Mouse (Mus musculus) embryonic facial prominence, embryonic 15.5 days (tissue): ENCODE measurements around the gene Vmn1r14. TPM values are rescaled to one million over a fixed set of nuclear protein-coding genes. Genes with fewer than 3 reads are reported as not detected.
"Not testable (repeated sequence)": the region's sequence is repeated elsewhere in the genome, so short reads cannot be mapped to it uniquely, and the experiment has no call there.

Experiments
- ATAC-seq: fragments of 200-750 bp; cut with Nextera tagmentation; 2 replicates; pipeline ENCODE4 v1.8.0; 2017; ENCODE audit warnings: low read depth, moderate TSS enrichment; ENCODE audit not compliant: insufficient number of reproducible peaks, low FRiP score, low TSS enrichment
- H3K27ac ChIP-seq: fragments of 300-500 bp; sonication (generic); replicated peaks from 2 replicates; pipeline ENCODE4 v1.5.1; 2015; ENCODE audit warnings: mild to moderate bottlenecking, inconsistent platforms
- H3K27me3 ChIP-seq: fragments of 300-500 bp; sonication (generic); 2 replicates; pipeline ENCODE4 v1.6.1; 2015; ENCODE audit warnings: inconsistent platforms
- H3K36me3 ChIP-seq: fragments of 300-500 bp; sonication (generic); 2 replicates; pipeline ENCODE4 v1.6.1; 2015; ENCODE audit warnings: mild to moderate bottlenecking, inconsistent platforms
- H3K4me1 ChIP-seq: fragments of 300-500 bp; sonication (generic); 2 replicates; pipeline ENCODE4 v1.6.1; 2015; ENCODE audit warnings: inconsistent platforms
- H3K4me2 ChIP-seq: fragments of 300-500 bp; sonication (generic); replicated peaks from 2 replicates; pipeline ENCODE4 v1.6.1; 2015; ENCODE audit warnings: mild to moderate bottlenecking, inconsistent platforms
- H3K4me3 ChIP-seq: fragments of 300-500 bp; sonication (generic); replicated peaks from 2 replicates; pipeline ENCODE4 v1.5.1; 2015; ENCODE audit warnings: mild to moderate bottlenecking, inconsistent platforms
- H3K9ac ChIP-seq: fragments of 300-500 bp; sonication (generic); 2 replicates; pipeline ENCODE4 v1.6.1; 2015; ENCODE audit warnings: inconsistent platforms
- H3K9me3 ChIP-seq: fragments of 300-500 bp; sonication (generic); replicated peaks from 2 replicates; pipeline ENCODE4 v1.6.1; 2016; ENCODE audit warnings: inconsistent platforms
- WGBS: fragments of 180-500 bp; shearing (Covaris S2); methylation state at CpG from one replicate; pipeline ENCODE4 v1.1.7; 2015; 5-methylcytosine and 5-hydroxymethylcytosine counted together
- polyA plus RNA-seq: library from polyadenylated mRNA; unstranded; fragments of >200 nt; fragmentation: Nextera tagmentation; extraction: Ambion mirVana; gene quantifications from 2 replicates; pipeline ENCODE4 v1.2.1, GENCODE M21; 2015

Vmn1r14 gene
- 0.12 TPM in 1 of 2 replicates, not detected in the other for polyA plus RNA-seq

DNA sequence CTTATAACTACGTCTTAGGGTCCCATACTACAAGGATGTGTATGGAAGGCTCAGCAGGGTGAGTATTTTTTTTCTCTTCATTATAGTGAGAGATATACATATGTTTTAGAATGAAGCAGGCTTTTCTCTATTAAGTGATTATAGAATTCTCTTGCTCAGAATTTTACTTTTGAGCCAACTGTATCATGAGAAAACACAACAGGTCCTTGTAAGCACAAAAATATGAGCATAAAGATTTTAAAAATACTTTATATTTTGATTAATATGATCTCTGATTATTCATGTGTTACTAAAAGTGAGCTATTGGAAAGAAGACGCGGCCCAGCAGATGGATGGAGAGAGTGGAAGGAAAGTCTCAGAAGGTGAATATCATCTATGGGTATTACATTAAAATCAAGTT lies at the start of gene Vmn1r14:
Gene Vmn1r14 (plus strand): TSS at position 301 of the 400 bp plus-strand sequence.
- Histone ChIP-seq H3K4me1 (no peaks in the 10 kb centered on the region), H3K27ac (no peak within 1 kb of the TSS), H3K27me3 (no peaks in the 10 kb centered on the region), H3K36me3 (no peaks in the 10 kb centered on the region), H3K9ac (no peak within 1 kb of the TSS), H3K4me2 (no peak within 1 kb of the TSS), H3K9me3 (no peaks in the 10 kb centered on the region), H3K4me3 (no peak within 1 kb of the TSS)
- ATAC-seq, result no peak
- 87% methylated on average over 3 of the region's 3 CpGs for WGBS

DNA sequence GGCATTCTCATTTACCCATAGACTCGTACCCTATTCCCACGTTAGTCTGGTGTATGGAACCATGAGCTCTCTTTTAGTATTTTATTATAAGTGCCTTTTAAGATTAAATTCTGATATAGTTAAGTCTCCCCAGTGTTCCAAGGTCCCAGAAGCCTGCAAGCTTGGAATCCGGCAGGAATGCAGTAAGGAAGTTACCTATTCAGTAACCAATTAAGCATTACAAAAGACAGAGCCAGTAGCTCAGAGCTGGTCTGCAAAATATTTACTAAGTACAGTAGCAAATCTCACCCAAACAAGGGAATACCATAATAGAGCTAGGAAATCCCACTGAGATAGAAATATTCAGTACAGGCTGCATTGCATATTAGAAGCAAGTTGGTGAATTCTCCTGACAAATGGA lies 41.5 kb upstream of the Vmn1r14 start:
- H3K27ac ChIP-seq, H3K27me3 ChIP-seq, H3K4me1 ChIP-seq, H3K9ac ChIP-seq, H3K4me3 ChIP-seq, H3K9me3 ChIP-seq, H3K36me3 ChIP-seq, ATAC-seq, H3K4me2 ChIP-seq: not testable (repeated sequence)
- WGBS, result 48% methylated on average over 3 of the region's 3 CpGs

DNA sequence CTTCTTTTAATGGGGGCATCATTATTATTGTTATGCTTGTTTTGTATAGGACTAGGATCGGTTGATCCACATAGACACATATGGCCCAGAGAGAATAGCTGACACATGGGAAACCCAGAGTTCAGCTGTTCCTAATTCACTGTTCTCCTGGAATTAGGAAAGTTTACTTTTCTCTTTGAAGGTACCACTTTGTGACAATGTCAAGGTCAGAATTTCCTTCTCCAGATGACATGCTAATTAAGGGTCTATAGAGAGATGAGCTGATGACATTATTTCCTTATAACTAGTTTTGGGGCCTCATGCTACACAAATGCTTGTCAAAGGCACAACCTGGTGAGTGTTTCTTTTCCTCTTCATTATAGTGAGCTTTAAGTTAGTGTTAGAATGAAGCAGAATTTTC lies 28.5 kb upstream of the Vmn1r14 start, which contains the start of gene Vmn1r13:
Gene Vmn1r13 (plus strand): TSS at position 301 of the 400 bp plus-strand sequence.
- H3K4me2 ChIP-seq, H3K4me1 ChIP-seq, H3K27ac ChIP-seq, H3K9ac ChIP-seq, H3K27me3 ChIP-seq, H3K36me3 ChIP-seq, H3K9me3 ChIP-seq, H3K4me3 ChIP-seq, ATAC-seq: not testable (repeated sequence)
- WGBS, result 69% methylated on average over 1 of the region's 1 CpGs

DNA sequence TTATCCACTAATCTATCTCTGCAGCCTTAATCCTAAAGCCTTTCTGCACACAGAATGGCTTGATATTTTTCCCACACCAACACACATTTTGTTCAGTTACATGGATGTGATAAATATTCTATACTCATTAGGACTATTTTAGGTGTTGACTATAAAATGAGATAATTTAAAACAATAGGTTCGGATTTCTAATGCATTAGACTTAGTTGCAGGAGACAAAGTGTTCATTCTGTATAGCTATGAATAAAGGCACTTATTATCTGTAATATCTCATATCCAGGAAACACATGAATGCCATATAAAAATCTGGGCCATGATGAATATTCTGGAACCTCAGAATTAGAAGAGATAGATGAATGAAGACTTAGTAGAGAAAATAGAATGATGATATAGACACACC lies 26.2 kb downstream of the Vmn1r14 start, which contains the start of gene Vmn1r15:
Gene Vmn1r15 (plus strand): TSS at position 301 of the 400 bp plus-strand sequence.
- no peak within 1 kb of the TSS for H3K9ac ChIP-seq
- H3K4me2 ChIP-seq, result no peak within 1 kb of the TSS
- no peaks in the 10 kb centered on the region for H3K4me1 ChIP-seq
- no peak within 1 kb of the TSS for H3K27ac ChIP-seq
- ATAC-seq, result no peak
- no peak within 1 kb of the TSS for H3K4me3 ChIP-seq
- whole genome bisulfite sequencing, result 75% methylated on average over 1 of the region's 1 CpGs
- H3K9me3 ChIP-seq, result no peaks in the 10 kb centered on the region
- H3K27me3 ChIP-seq, result no peaks in the 10 kb centered on the region
- no peaks in the 10 kb centered on the region for H3K36me3 ChIP-seq

DNA sequence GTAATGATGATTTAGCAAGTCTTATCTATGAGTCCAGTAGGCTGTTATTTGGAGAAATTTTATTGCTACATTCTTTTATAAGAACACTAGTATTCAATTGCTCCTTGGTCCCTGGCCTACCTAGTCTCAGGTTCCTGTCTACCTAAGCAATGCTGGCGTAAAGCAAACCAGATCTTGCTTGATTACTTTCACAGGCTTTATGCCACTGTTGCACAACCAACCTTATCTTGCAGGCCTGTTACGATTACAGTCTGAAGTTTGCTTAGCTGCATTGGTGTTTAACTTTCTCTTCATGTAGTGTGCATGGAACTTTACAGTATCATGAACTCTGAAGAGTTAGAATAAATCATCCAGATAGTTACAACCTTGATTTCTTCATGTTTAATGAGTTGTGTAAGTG lies 29.5 kb downstream of the Vmn1r14 start:
- no peak overlapping the region for H3K4me3 ChIP-seq
- no peaks in the 10 kb centered on the region for H3K9me3 ChIP-seq
- WGBS, result 87% methylated on average over 2 of the region's 2 CpGs
- no peaks in the 10 kb centered on the region for H3K36me3 ChIP-seq
- H3K4me2 ChIP-seq, result no peak overlapping the region
- no peak overlapping the region for H3K9ac ChIP-seq
- H3K27ac ChIP-seq, result no peak overlapping the region
- no peaks in the 10 kb centered on the region for H3K4me1 ChIP-seq
- ATAC-seq, result no peak
- H3K27me3 ChIP-seq, result no peaks in the 10 kb centered on the region

DNA sequence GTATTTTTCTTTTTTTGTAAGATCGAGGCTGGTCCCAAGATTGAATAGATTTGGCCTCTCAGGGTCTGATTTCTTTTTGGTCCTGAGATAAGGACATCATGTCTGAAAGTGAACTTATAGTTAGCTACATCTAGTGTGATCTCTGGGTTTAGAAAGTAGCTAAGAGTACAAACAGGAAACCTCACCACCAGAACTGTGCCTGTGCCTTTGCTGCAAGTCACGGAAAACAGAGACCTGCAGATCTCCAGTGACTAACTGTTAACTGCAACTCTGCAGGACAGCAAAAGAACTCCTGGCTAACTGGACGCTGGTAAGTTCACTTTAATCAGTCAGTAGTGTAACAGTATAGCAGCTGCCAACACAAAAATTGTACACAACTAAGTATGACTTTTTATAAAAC lies 40.4 kb downstream of the Vmn1r14 start:
- Histone ChIP-seq H3K9ac (no peak overlapping the region), H3K36me3 (no peaks in the 10 kb centered on the region), H3K4me2 (no peak overlapping the region), H3K4me3 (no peak overlapping the region), H3K27ac (no peak overlapping the region), H3K9me3 (no peaks in the 10 kb centered on the region), H3K4me1 (no peaks in the 10 kb centered on the region), H3K27me3 (no peaks in the 10 kb centered on the region)
- WGBS, result 62% methylated on average over 3 of the region's 3 CpGs
- no peak for ATAC-seq

DNA sequence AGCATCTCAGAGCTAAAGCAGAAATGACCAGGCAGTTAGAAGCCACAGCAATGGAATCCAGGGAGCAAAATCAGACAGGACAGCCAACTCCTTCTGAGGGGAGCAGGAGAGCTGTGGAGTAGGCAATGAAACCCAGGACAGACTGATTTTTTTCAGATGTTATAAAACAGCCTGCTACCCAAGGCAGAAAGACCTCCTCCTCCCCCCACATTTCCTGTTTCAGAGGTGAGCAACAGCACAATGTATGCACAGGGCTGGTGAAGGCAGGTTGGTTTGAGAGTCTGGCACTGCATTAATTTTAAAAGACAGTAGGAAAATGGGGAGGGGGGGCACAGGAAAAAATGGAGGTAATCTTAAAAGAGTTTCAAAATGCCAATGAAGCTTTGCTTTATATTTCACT lies 41.0 kb downstream of the Vmn1r14 start:
- Histone ChIP-seq H3K4me2 (no peak overlapping the region), H3K4me1 (no peaks in the 10 kb centered on the region), H3K36me3 (no peaks in the 10 kb centered on the region), H3K27ac (no peak overlapping the region), H3K27me3 (no peaks in the 10 kb centered on the region), H3K9ac (no peak overlapping the region), H3K4me3 (no peak overlapping the region), H3K9me3 (no peaks in the 10 kb centered on the region)
- no peak for ATAC-seq

DNA sequence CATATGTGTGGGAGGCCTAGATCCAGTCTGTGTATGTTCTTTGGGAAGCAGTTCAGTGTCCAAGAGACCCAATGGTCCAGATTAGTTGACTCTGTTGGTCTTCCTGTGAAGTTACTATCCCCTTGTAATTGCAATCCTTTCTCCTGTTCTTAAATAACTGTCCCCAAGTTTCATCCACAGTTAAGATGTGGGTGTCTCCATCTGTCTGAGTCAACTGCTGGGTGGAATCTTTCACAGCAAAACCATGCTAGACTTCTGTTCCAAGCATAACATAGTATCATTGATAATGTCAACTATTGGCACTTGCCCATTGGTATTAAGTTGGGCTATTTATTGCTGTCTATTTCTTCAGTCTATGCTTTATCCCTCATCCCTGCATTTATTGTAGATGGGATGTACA lies 47.5 kb downstream of the Vmn1r14 start:
- Histone ChIP-seq H3K4me3 (no peak overlapping the region), H3K9ac (no peak overlapping the region), H3K4me2 (no peak overlapping the region), H3K27me3 (no peaks in the 10 kb centered on the region), H3K27ac (no peak overlapping the region), H3K9me3 (no peaks in the 10 kb centered on the region), H3K36me3 (no peaks in the 10 kb centered on the region), H3K4me1 (no peaks in the 10 kb centered on the region)
- no peak for ATAC-seq

Other genes starting within 250 kb of the Vmn1r14 start
- not detected in 2 replicates for gene Vmn1r6, start 234.4 kb upstream of the Vmn1r14 start, polyA plus RNA-seq
- gene Vmn1r7, start 206.4 kb upstream of the Vmn1r14 start, polyA plus RNA-seq, result not detected in 2 replicates
- not detected in 2 replicates for gene Vmn1r8, start 199.4 kb upstream of the Vmn1r14 start, polyA plus RNA-seq
- not detected in 2 replicates for gene Vmn1r9, start 164.9 kb upstream of the Vmn1r14 start, polyA plus RNA-seq
- gene Vmn1r10, start 122.2 kb upstream of the Vmn1r14 start, polyA plus RNA-seq, result not detected in 2 replicates
- gene Vmn1r11, start 98.2 kb upstream of the Vmn1r14 start, polyA plus RNA-seq, result not detected in 2 replicates
- gene Vmn1r12, start 74.8 kb upstream of the Vmn1r14 start, polyA plus RNA-seq, result not detected in 2 replicates
- not detected in 2 replicates for gene Vmn1r13, start 28.4 kb upstream of the Vmn1r14 start, polyA plus RNA-seq
- gene Vmn1r15, start 26.3 kb downstream of the Vmn1r14 start, polyA plus RNA-seq, result not detected in 2 replicates
- gene Vmn1r16, start 97.8 kb downstream of the Vmn1r14 start, polyA plus RNA-seq, result not detected in 2 replicates
- not detected in 2 replicates for gene Vmn1r17, start 132.0 kb downstream of the Vmn1r14 start, polyA plus RNA-seq
- not detected in 2 replicates for gene Vmn1r18, start 164.1 kb downstream of the Vmn1r14 start, polyA plus RNA-seq
- gene Vmn1r19, start 172.1 kb downstream of the Vmn1r14 start, polyA plus RNA-seq, result not detected in 2 replicates
- 0.20 TPM in 1 of 2 replicates, not detected in the other for gene Vmn1r20, start 197.2 kb downstream of the Vmn1r14 start, polyA plus RNA-seq